Mouse (Mus musculus) cerebellum, postnatal 25 days (tissue): ENCODE results near the gene Samd8.

Source experiments
- DNase-seq, 2 experiments: peaks; one replicate each; pipeline ENCODE4 v3.0.0; 2021; ENCODE audit warnings: mixed read lengths in 2 of 2

The Samd8 gene

GRCm38 (mm10) chr14:21802543-21803206, 52.3 kb downstream of the Samd8 start:
- DNase-seq, result no peak

GRCm38 (mm10) chr14:21806203-21806602, 55.9 kb downstream of the Samd8 start:
- no peak for DNase-seq

GRCm38 (mm10) chr14:21806631-21807160, 56.4 kb downstream of the Samd8 start:
- no peak for DNase-seq

- DNase-seq, result no peak
Observed at GRCm38 (mm10) chr14:21808208-21808922, 58.0 kb downstream of the Samd8 start.

- DNase-seq, result no peak
Observed at GRCm38 (mm10) chr14:21809418-21809817, 59.1 kb downstream of the Samd8 start.

GRCm38 (mm10) chr14:21811301-21811700, 61.0 kb downstream of the Samd8 start:
- no peak for DNase-seq

GRCm38 (mm10) chr14:21811744-21812393, 61.5 kb downstream of the Samd8 start:
- DNase-seq, result no peak

GRCm38 (mm10) chr14:21812590-21813162, 62.3 kb downstream of the Samd8 start:
- peak; percentile 72 to 83 for DNase-seq

GRCm38 (mm10) chr14:21813216-21813615, 62.9 kb downstream of the Samd8 start:
- no peak for DNase-seq

- no peak for DNase-seq
Observed at GRCm38 (mm10) chr14:21813847-21814246, 63.5 kb downstream of the Samd8 start.

- no peak for DNase-seq
Observed at GRCm38 (mm10) chr14:21814606-21815005, 64.3 kb downstream of the Samd8 start.

GRCm38 (mm10) chr14:21816255-21816654, 65.9 kb downstream of the Samd8 start:
- DNase-seq, result no peak

GRCm38 (mm10) chr14:21817453-21817852, 67.1 kb downstream of the Samd8 start:
- DNase-seq, result no peak

GRCm38 (mm10) chr14:21820880-21821505, 70.7 kb downstream of the Samd8 start:
- DNase-seq, result no peak

GRCm38 (mm10) chr14:21822307-21822706, 72.0 kb downstream of the Samd8 start:
- no peak for DNase-seq

GRCm38 (mm10) chr14:21822795-21823374, 72.6 kb downstream of the Samd8 start:
- peak; percentile 64 to 77 for DNase-seq

- DNase-seq, result no peak
Observed at GRCm38 (mm10) chr14:21823897-21824296, 73.6 kb downstream of the Samd8 start.

GRCm38 (mm10) chr14:21824938-21825337, 74.6 kb downstream of the Samd8 start, which contains the start of gene Vdac2:
Gene Vdac2 (plus strand): TSS chr14:21825238.
- no peak for DNase-seq

GRCm38 (mm10) chr14:21825786-21826491, 75.6 kb downstream of the Samd8 start:
- DNase-seq, result no peak

- DNase-seq, result peak; percentile 98
Observed at GRCm38 (mm10) chr14:21830876-21831767, 80.8 kb downstream of the Samd8 start.
